Mouse (Mus musculus) cerebellum, adult 9-10 months (tissue): ENCODE measurements around the gene Selenos.

Source experiments
- DNase-seq: peaks from one replicate; pipeline ENCODE4 v3.0.0; 2022

Gene Selenos

DNA sequence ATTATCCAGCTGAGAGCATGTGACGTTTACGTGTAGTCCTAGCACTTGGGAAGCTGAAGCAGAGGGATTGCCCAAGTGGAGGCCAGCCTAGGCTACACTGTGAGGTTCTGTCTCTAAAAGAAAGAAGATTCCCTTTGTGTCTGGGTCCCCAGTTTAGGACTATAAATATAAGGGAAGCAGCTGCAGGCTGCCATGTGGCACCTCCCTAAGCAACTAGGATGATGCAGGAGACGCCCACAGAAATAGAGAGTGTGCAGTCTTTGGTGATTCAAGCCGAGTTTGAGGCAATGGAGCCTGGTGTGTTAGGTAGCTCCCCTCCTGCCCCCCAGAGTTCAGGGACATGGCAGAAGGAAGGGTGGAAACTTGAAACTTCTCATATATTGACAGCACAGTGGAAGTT, 8.2 kb downstream of the Selenos start:
- DNase-seq: no peak

GRCm38 (mm10) chr7:66088077-66088476, 8.6 kb downstream of the Selenos start:
- no peak for DNase-seq

- DNase-seq: no peak
Observed at GRCm38 (mm10) chr7:66090676-66091190, 11.3 kb downstream of the Selenos start.

DNA sequence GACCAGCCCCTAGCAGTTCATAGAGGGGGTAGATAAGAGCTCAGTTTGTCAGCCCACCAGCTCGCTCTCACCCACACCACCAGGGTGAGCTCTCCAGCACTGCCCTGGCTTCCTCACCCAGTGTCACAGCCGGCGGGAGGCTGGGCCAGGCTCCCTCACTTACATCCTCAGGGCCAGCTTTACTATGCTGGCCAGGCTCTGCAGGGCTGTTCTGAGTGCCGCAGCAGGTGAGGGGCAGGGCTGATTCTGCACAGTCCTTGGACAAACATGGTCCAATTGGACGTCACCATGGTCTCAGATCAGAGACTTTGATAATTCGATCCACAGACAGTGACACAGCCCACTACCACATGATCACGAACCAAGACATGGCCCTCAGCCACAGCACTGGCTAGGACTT, 12.1 kb downstream of the Selenos start:
- DNase-seq: no peak

DNA sequence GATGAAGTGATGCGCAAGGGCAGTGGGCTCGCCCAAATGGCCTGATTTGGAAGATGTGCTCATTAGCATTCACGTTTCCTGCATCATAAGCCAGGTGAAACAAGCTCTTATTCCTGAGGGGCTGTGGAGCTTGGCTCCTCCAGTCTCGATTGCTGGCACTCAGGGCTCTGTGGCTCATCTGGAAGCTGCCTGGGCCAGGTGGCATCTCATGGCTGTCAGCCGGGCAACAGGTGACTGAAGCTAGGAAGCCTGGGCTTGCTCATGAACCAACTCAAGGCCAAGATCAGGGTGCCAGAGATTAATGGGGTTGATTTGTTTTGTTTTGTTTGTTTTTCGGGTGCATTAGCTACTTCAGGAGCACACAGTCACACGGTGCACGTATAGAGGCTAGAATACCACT, 13.2 kb downstream of the Selenos start:
- DNase-seq: peak; percentile 48

GRCm38 (mm10) chr7:66094141-66094540, 14.7 kb downstream of the Selenos start:
- DNase-seq: peak; percentile 59

GRCm38 (mm10) chr7:66098803-66099202, 19.4 kb downstream of the Selenos start:
- no peak for DNase-seq

GRCm38 (mm10) chr7:66101866-66102265, 22.4 kb downstream of the Selenos start:
- peak; percentile 65 for DNase-seq

GRCm38 (mm10) chr7:66104531-66104930, 25.1 kb downstream of the Selenos start:
- no peak for DNase-seq

- DNase-seq: no peak
Observed at GRCm38 (mm10) chr7:66105771-66106170, 26.3 kb downstream of the Selenos start.

DNA sequence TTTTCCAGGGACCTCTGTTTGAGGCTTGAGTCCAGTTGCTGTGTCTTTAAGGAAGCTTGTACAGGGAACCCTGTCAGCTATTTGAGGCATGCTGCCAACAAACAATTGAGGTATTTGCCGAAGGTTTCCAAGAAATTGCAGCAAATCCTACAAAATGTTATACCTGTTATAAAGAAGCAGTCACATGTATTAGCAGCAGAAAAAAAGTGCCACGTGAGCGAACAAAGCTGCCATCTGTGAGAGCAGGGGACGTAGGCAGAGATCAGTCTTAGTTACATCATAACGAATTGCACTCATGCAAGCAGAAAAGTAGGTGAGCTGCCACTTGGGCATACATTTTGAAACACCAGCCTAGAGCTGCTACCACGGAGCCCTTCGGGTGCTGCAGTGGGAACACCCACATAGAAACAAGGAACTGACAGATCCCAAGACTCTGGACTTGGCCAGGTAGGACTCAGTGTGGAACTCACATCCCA, 27.2 kb downstream of the Selenos start:
- no peak for DNase-seq

DNA sequence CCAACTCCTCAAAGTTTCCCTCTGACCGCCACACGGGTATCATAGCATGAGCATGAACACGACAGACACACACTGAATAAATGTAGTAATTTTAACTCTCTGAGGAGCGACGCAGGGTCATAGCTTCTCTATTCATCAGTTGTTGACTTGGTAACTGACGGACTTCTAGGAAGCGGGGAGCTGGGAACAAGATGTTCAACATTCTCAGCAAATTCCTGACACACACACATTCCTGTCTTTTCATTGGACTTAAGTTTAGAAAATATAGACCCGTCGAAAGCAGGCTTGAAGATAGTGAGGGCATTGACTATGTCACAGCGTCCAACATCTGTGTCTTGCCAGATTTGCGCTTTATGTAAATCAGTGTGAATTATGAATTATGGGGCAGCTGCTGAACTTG, 27.8 kb downstream of the Selenos start:
- no peak for DNase-seq

- no peak for DNase-seq
Observed at GRCm38 (mm10) chr7:66107930-66108329, 28.5 kb downstream of the Selenos start.

- DNase-seq: peak; percentile 83
Observed at GRCm38 (mm10) chr7:66108961-66109854, 29.8 kb downstream of the Selenos start, which contains the start of gene Chsy1. Chsy1 (plus strand) TSS chr7:66109515.

- no peak for DNase-seq
Observed at GRCm38 (mm10) chr7:66109855-66110635, 30.6 kb downstream of the Selenos start.

- no peak for DNase-seq
Observed at GRCm38 (mm10) chr7:66110636-66111112, 31.2 kb downstream of the Selenos start.

GRCm38 (mm10) chr7:66111211-66111610, 31.8 kb downstream of the Selenos start:
- no peak for DNase-seq

- no peak for DNase-seq
Observed at GRCm38 (mm10) chr7:66113561-66113960, 34.1 kb downstream of the Selenos start.

DNA sequence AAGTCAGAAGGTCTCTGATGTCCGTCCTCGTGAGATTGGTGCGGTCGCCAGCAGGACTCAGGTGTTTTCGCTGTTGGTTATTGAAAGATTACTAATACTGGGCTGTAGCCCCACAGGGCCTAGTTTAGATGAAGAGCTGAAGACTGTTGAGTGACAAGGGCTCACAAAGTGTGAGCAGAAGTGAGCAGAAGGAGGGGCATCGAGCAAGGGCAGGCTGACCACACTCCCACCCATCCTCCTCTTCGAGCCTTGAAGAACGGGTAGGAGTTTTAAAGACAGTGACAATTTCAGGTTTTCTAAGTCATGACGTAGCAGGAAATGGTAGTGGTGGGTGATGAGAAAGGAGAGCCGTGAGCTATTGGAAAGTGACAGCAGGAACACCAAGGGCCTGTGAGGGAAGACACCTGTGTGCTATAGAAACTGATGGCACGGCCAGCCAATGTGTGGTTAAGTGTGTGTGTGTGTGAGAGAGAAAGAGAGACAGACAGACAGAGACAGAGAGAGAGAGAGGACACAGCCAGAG, 36.4 kb downstream of the Selenos start:
- DNase-seq: no peak

DNA sequence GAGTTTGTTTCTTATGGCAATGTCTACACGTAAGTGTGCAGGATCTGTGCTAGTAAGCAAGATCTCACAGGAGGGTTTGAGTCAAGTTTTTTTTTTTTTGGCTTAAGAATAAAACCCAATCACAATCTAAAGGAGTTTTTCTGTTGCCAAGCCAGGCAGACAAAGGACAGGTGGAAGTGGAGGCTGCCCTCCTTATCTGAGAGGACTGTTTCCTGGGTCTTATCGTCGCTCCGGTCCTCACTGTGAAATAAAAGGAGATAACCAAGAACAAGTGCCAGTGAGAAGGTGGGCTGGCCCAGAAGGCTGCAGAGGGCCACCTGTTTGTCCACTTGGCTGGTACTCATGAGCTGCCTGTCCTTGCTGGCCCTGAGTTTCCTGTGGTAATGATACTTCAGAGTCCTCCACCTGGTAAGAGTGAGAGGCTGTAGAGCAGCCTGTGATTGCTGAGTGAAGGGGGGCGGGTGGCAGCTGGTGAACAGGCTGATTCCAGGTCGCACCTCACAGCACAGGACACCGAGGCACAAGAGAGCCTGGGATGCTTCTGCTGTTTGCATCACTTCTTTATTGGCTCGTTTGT, 37.5 kb downstream of the Selenos start:
- no peak for DNase-seq

DNA sequence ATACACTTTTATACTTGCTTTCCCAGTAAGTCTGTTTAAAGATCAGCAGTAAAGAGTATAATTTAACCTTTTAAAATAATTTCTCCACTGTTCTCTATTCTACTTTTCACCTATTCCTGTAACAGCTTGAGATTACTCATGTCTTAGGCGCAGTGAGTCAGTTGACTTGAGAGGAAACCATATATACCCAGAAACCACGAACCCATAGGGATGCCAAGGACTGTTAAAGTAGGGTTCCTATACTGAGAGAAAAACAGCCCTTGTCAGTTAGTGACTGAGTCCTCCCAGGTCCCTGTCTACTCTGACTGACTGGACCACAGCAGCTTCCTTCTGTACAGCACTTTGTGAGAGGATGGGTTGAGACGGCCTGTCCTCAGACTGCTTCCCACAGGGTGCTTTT, 38.6 kb downstream of the Selenos start:
- DNase-seq: no peak

GRCm38 (mm10) chr7:66118796-66119195, 39.3 kb downstream of the Selenos start:
- DNase-seq: no peak

GRCm38 (mm10) chr7:66120139-66120538, 40.7 kb downstream of the Selenos start:
- peak; percentile 83 for DNase-seq
